Mouse (Mus musculus) macrophage (primary cell): ENCODE data around the gene Zfp385a. TPM values are rescaled to one million over a fixed set of nuclear protein-coding genes. Genes with fewer than 3 reads are reported as not detected.
A peak's percentile ranks its signal among the peaks of the same experiment; 100 is the strongest.

Experiments
- H3K27ac ChIP-seq: fragments of 350-480 bp; formaldehyde crosslinking; 2 replicates; pipeline ENCODE4 v1.9.0; 2021
- H3K36me3 ChIP-seq: fragments of 350-480 bp; formaldehyde crosslinking; 2 replicates; pipeline ENCODE4 v1.9.0; 2021; ENCODE audit errors: inconsistent target
- H3K4me3 ChIP-seq: fragments of 350-480 bp; formaldehyde crosslinking; 2 replicates; pipeline ENCODE4 v1.9.0; 2021; ENCODE audit errors: inconsistent target
- H3K79me2 ChIP-seq: fragments of 350-480 bp; formaldehyde crosslinking; 2 replicates; pipeline ENCODE4 v1.9.0; 2021; ENCODE audit errors: inconsistent target
- WGBS: methylation state at CpG from one replicate; pipeline ENCODE4 v1.1.7; 2026; ENCODE audit warnings: inconsistent platforms; ENCODE audit not compliant: missing documents; 5-methylcytosine and 5-hydroxymethylcytosine counted together
- polyA plus RNA-seq: library from polyadenylated mRNA; stranded (reverse); fragments of 250-400 nt; gene quantifications from 3 replicates; pipeline ENCODE4 v1.2.4, GENCODE M21; 2018; ENCODE audit warnings: inconsistent platforms

The Zfp385a gene
- polyA plus RNA-seq, 1 experiment from 2014 or later = 63.3 TPM

- Histone ChIP-seq H3K4me3 (no peak overlapping the region), H3K79me2 (peaks cover 45% of the 10 kb centered on the region), H3K27ac (no peak overlapping the region), H3K36me3 (peaks cover 58% of the 10 kb centered on the region)
- WGBS = 90% methylated on average over 3 of the region's 4 CpGs
Measured at GRCm38 (mm10) chr15:103356130-103356529, 16.2 kb upstream of the Zfp385a start.

GRCm38 (mm10) chr15:103355420-103355819 lies 15.5 kb upstream of the Zfp385a start:
- Histone ChIP-seq H3K79me2 (peaks cover 38% of the 10 kb centered on the region), H3K4me3 (no peak overlapping the region), H3K36me3 (peaks cover 65% of the 10 kb centered on the region), H3K27ac (no peak overlapping the region)
- WGBS = 88% methylated on average over 4 of the region's 4 CpGs

- H3K4me3 ChIP-seq = no peak overlapping the region
- H3K79me2 ChIP-seq = peaks cover 31% of the 10 kb centered on the region
- no peak overlapping the region for H3K27ac ChIP-seq
- H3K36me3 ChIP-seq = peaks cover 72% of the 10 kb centered on the region
- WGBS = 87% methylated on average over 2 of the region's 2 CpGs
Measured at GRCm38 (mm10) chr15:103354690-103355089, 14.8 kb upstream of the Zfp385a start.

- Histone ChIP-seq H3K36me3 (peaks cover 82% of the 10 kb centered on the region), H3K4me3 (no peak overlapping the region), H3K27ac (no peak overlapping the region), H3K79me2 (peaks cover 22% of the 10 kb centered on the region)
- WGBS = 95% methylated on average over 11 of the region's 11 CpGs
Measured at GRCm38 (mm10) chr15:103353511-103354256, 13.8 kb upstream of the Zfp385a start.

GRCm38 (mm10) chr15:103352856-103353255 lies 13.0 kb upstream of the Zfp385a start:
- Histone ChIP-seq H3K4me3 (no peak overlapping the region), H3K27ac (no peak overlapping the region), H3K36me3 (peaks cover 90% of the 10 kb centered on the region), H3K79me2 (peaks cover 21% of the 10 kb centered on the region)
- 42% methylated on average over 4 of the region's 4 CpGs for WGBS

GRCm38 (mm10) chr15:103347275-103347684 lies 7.4 kb upstream of the Zfp385a start:
- Histone ChIP-seq H3K79me2 (no peaks in the 10 kb centered on the region; the same call in 1 of the 2 replicates), H3K4me3 (no peak overlapping the region), H3K36me3 (peaks cover 83% of the 10 kb centered on the region), H3K27ac (no peak overlapping the region)
- WGBS = 0% methylated on average over 1 of the region's 2 CpGs

- Histone ChIP-seq H3K79me2 (no peaks in the 10 kb centered on the region), H3K27ac (no peak overlapping the region), H3K36me3 (peaks cover 68% of the 10 kb centered on the region), H3K4me3 (no peak overlapping the region)
- WGBS = 94% methylated on average over 6 of the region's 6 CpGs
Measured at GRCm38 (mm10) chr15:103345789-103346188, 5.9 kb upstream of the Zfp385a start.

- Histone ChIP-seq H3K79me2 (peaks cover 13% of the 10 kb centered on the region; the same call in 1 of the 2 replicates), H3K4me3 (no peak overlapping the region), H3K27ac (no peak overlapping the region), H3K36me3 (peaks cover 46% of the 10 kb centered on the region)
Measured at GRCm38 (mm10) chr15:103343556-103343955, 3.7 kb upstream of the Zfp385a start.

- Histone ChIP-seq H3K79me2 (peaks cover 18% of the 10 kb centered on the region; the same call in 1 of the 2 replicates), H3K36me3 (peaks cover 40% of the 10 kb centered on the region), H3K4me3 (no peak overlapping the region), H3K27ac (no peak overlapping the region)
- 89% methylated on average over 2 of the region's 3 CpGs for WGBS
Measured at GRCm38 (mm10) chr15:103343008-103343407, 3.1 kb upstream of the Zfp385a start.

GRCm38 (mm10) chr15:103342415-103342814 lies 2.5 kb upstream of the Zfp385a start:
- peaks cover 35% of the 10 kb centered on the region for H3K36me3 ChIP-seq
- 33% methylated on average over 4 of the region's 4 CpGs for WGBS
- H3K79me2 ChIP-seq = peaks cover 24% of the 10 kb centered on the region; the same call in 1 of the 2 replicates
- H3K27ac ChIP-seq = no peak overlapping the region
- no peak overlapping the region for H3K4me3 ChIP-seq

GRCm38 (mm10) chr15:103341547-103341946 lies 1.7 kb upstream of the Zfp385a start:
- Histone ChIP-seq H3K79me2 (peaks cover 25% of the 10 kb centered on the region; the same call in 1 of the 2 replicates), H3K36me3 (peaks cover 30% of the 10 kb centered on the region), H3K4me3 (no peak overlapping the region), H3K27ac (no peak overlapping the region)
- WGBS = 88% methylated on average over 8 of the region's 8 CpGs

- H3K79me2 ChIP-seq = peaks cover 25% of the 10 kb centered on the region; the same call in 1 of the 2 replicates
- no peak overlapping the region for H3K4me3 ChIP-seq
- WGBS = 48% methylated on average over 4 of the region's 4 CpGs
- H3K27ac ChIP-seq = no peak overlapping the region
- H3K36me3 ChIP-seq = peaks cover 22% of the 10 kb centered on the region
Measured at GRCm38 (mm10) chr15:103340786-103341185, 893 bp upstream of the Zfp385a start.

- Histone ChIP-seq H3K79me2 (peaks cover 31% of the 10 kb centered on the region; the same call in 1 of the 2 replicates), H3K4me3 (peak overlapping the region; percentile 82), H3K36me3 (peaks cover 9% of the 10 kb centered on the region), H3K27ac (peak overlapping the region; percentile 43)
- 8% methylated on average over 31 of the region's 31 CpGs for WGBS
Measured at GRCm38 (mm10) chr15:103339166-103339960, 530 bp downstream of the Zfp385a start.

GRCm38 (mm10) chr15:103338829-103339165 lies 1.1 kb downstream of the Zfp385a start:
- no peak overlapping the region for H3K27ac ChIP-seq

More at GRCm38 (mm10) chr15:103338829-103339165, 1.1 kb downstream of the Zfp385a start:
- WGBS = 61% methylated on average over 4 of the region's 4 CpGs
- Histone ChIP-seq H3K36me3 (0 out of 2 replicates have a peak, but pooled peaks cover 3% of the 10 kb centered on the region), H3K4me3 (peak overlapping the region; percentile 82), H3K79me2 (peaks cover 31% of the 10 kb centered on the region; the same call in 1 of the 2 replicates)
